Mouse (Mus musculus): ENCODE data around the gene Nfya. TPM values are rescaled to one million over a fixed set of nuclear protein-coding genes. Genes with fewer than 3 reads are reported as not detected.
A peak's percentile ranks its signal among the peaks of the same experiment; 100 is the strongest.

Nfya gene
- polyA plus RNA-seq, 1 experiment from 2014 or later = 9.0 TPM

- no peak overlapping the region for H3K9ac ChIP-seq (ENCODE audit: low read length)
- no peaks in the 10 kb centered on the region for H3K27me3 ChIP-seq (ENCODE audit: control insufficient read depth, insufficient read depth, low read length)
- H3K4me2 ChIP-seq (ENCODE audit: low read depth, low read length) = no peak overlapping the region
- H3K4me1 ChIP-seq (ENCODE audit: control insufficient read depth, insufficient read depth, low read length) = peaks cover 17% of the 10 kb centered on the region
- no peak overlapping the region for H3K4me3 ChIP-seq (ENCODE audit: low read length)
- ATAC-seq (replicated peaks; ENCODE audit: extremely low read depth, insufficient read depth, low FRiP score) = no peak
- peaks cover 61% of the 10 kb centered on the region for H3K36me3 ChIP-seq (ENCODE audit: control insufficient read depth, insufficient read depth)
- no peak overlapping the region for H3K27ac ChIP-seq (ENCODE audit: low read length)
- no peaks in the 10 kb centered on the region for H3K9me3 ChIP-seq (replicated peaks; ENCODE audit: control insufficient read depth, low read length)
- 55% methylated on average over 2 of the region's 2 CpGs for WGBS
These were observed 9.9 kb upstream of the Nfya start for GRCm38 (mm10) chr17:48419571-48419970.

- Histone ChIP-seq H3K9ac (ENCODE audit: low read length) (no peak overlapping the region), H3K27ac (ENCODE audit: low read length) (peak overlapping the region; percentile 15), H3K4me3 (ENCODE audit: low read length) (no peak overlapping the region), H3K36me3 (ENCODE audit: control insufficient read depth, insufficient read depth) (peaks cover 62% of the 10 kb centered on the region), H3K27me3 (ENCODE audit: control insufficient read depth, insufficient read depth, low read length) (no peaks in the 10 kb centered on the region), H3K9me3 (replicated peaks; ENCODE audit: control insufficient read depth, low read length) (no peaks in the 10 kb centered on the region), H3K4me1 (ENCODE audit: control insufficient read depth, insufficient read depth, low read length) (peaks cover 14% of the 10 kb centered on the region), H3K4me2 (ENCODE audit: low read depth, low read length) (no peak overlapping the region)
- 74% methylated on average over 1 of the region's 1 CpGs for WGBS
- no peak for ATAC-seq (replicated peaks; ENCODE audit: extremely low read depth, insufficient read depth, low FRiP score)
These were observed 9.1 kb upstream of the Nfya start for GRCm38 (mm10) chr17:48418781-48419180.

GRCm38 (mm10) chr17:48418174-48418573 lies 8.5 kb upstream of the Nfya start:
- ATAC-seq (replicated peaks; ENCODE audit: extremely low read depth, insufficient read depth, low FRiP score) = no peak
- Histone ChIP-seq H3K9ac (ENCODE audit: low read length) (peak overlapping the region; percentile 27; the same call in 1 of the 2 replicates), H3K4me1 (ENCODE audit: control insufficient read depth, insufficient read depth, low read length) (peaks cover 14% of the 10 kb centered on the region), H3K9me3 (replicated peaks; ENCODE audit: control insufficient read depth, low read length) (no peaks in the 10 kb centered on the region), H3K4me3 (ENCODE audit: low read length) (no peak overlapping the region), H3K27ac (ENCODE audit: low read length) (peak overlapping the region; percentile 31), H3K27me3 (ENCODE audit: control insufficient read depth, insufficient read depth, low read length) (no peaks in the 10 kb centered on the region), H3K4me2 (ENCODE audit: low read depth, low read length) (no peak overlapping the region), H3K36me3 (ENCODE audit: control insufficient read depth, insufficient read depth) (peaks cover 62% of the 10 kb centered on the region)
- 29% methylated on average over 7 of the region's 7 CpGs for WGBS

GRCm38 (mm10) chr17:48417521-48417920 lies 7.8 kb upstream of the Nfya start:
- H3K4me1 ChIP-seq (ENCODE audit: control insufficient read depth, insufficient read depth, low read length) = peaks cover 14% of the 10 kb centered on the region
- peak overlapping the region; percentile 45; the same call in 1 of the 2 replicates for H3K27ac ChIP-seq (ENCODE audit: low read length)
- no peak overlapping the region for H3K4me3 ChIP-seq (ENCODE audit: low read length)
- H3K9me3 ChIP-seq (replicated peaks; ENCODE audit: control insufficient read depth, low read length) = no peaks in the 10 kb centered on the region
- peak overlapping the region; percentile 20; the same call in 1 of the 2 replicates for H3K9ac ChIP-seq (ENCODE audit: low read length)
- peaks cover 60% of the 10 kb centered on the region for H3K36me3 ChIP-seq (ENCODE audit: control insufficient read depth, insufficient read depth)
- no peak for ATAC-seq (replicated peaks; ENCODE audit: extremely low read depth, insufficient read depth, low FRiP score)
- no peaks in the 10 kb centered on the region for H3K27me3 ChIP-seq (ENCODE audit: control insufficient read depth, insufficient read depth, low read length)
- 70% methylated on average over 6 of the region's 6 CpGs for WGBS
- no peak overlapping the region for H3K4me2 ChIP-seq (ENCODE audit: low read depth, low read length)

GRCm38 (mm10) chr17:48416425-48417195 lies 6.9 kb upstream of the Nfya start:
- Histone ChIP-seq H3K4me1 (ENCODE audit: control insufficient read depth, insufficient read depth, low read length) (peaks cover 14% of the 10 kb centered on the region), H3K9me3 (replicated peaks; ENCODE audit: control insufficient read depth, low read length) (no peaks in the 10 kb centered on the region), H3K27me3 (ENCODE audit: control insufficient read depth, insufficient read depth, low read length) (no peaks in the 10 kb centered on the region), H3K4me3 (ENCODE audit: low read length) (no peak overlapping the region), H3K9ac (ENCODE audit: low read length) (no peak overlapping the region), H3K36me3 (ENCODE audit: control insufficient read depth, insufficient read depth) (peaks cover 54% of the 10 kb centered on the region), H3K27ac (ENCODE audit: low read length) (peak overlapping the region; percentile 74), H3K4me2 (ENCODE audit: low read depth, low read length) (no peak overlapping the region)
- peak; percentile 47 for ATAC-seq (replicated peaks; ENCODE audit: extremely low read depth, insufficient read depth, low FRiP score)
- WGBS = 76% methylated on average over 14 of the region's 14 CpGs

- Histone ChIP-seq H3K4me1 (ENCODE audit: control insufficient read depth, insufficient read depth, low read length) (peaks cover 20% of the 10 kb centered on the region), H3K9me3 (replicated peaks; ENCODE audit: control insufficient read depth, low read length) (no peaks in the 10 kb centered on the region), H3K4me3 (ENCODE audit: low read length) (no peak overlapping the region), H3K9ac (ENCODE audit: low read length) (no peak overlapping the region), H3K27ac (ENCODE audit: low read length) (peak overlapping the region; percentile 74), H3K4me2 (ENCODE audit: low read depth, low read length) (no peak overlapping the region), H3K27me3 (ENCODE audit: control insufficient read depth, insufficient read depth, low read length) (no peaks in the 10 kb centered on the region), H3K36me3 (ENCODE audit: control insufficient read depth, insufficient read depth) (peaks cover 49% of the 10 kb centered on the region)
- no peak for ATAC-seq (replicated peaks; ENCODE audit: extremely low read depth, insufficient read depth, low FRiP score)
- whole genome bisulfite sequencing = 48% methylated on average over 7 of the region's 7 CpGs
These were observed 6.3 kb upstream of the Nfya start for GRCm38 (mm10) chr17:48416011-48416410.

GRCm38 (mm10) chr17:48411241-48411640 lies 1.5 kb upstream of the Nfya start:
- peak overlapping the region; percentile 81 for H3K4me3 ChIP-seq (ENCODE audit: low read length)
- 52% methylated on average over 8 of the region's 8 CpGs for WGBS
- peak overlapping the region; percentile 90 for H3K9ac ChIP-seq (ENCODE audit: low read length)
- peak overlapping the region; percentile 92 for H3K4me2 ChIP-seq (ENCODE audit: low read depth, low read length)
- no peaks in the 10 kb centered on the region for H3K9me3 ChIP-seq (replicated peaks; ENCODE audit: control insufficient read depth, low read length)
- H3K27ac ChIP-seq (ENCODE audit: low read length) = peak overlapping the region; percentile 99; the same call in 1 of the 2 replicates
- H3K27me3 ChIP-seq (ENCODE audit: control insufficient read depth, insufficient read depth, low read length) = no peaks in the 10 kb centered on the region
- H3K4me1 ChIP-seq (ENCODE audit: control insufficient read depth, insufficient read depth, low read length) = peaks cover 24% of the 10 kb centered on the region
- H3K36me3 ChIP-seq (ENCODE audit: control insufficient read depth, insufficient read depth) = peaks cover 20% of the 10 kb centered on the region
- ATAC-seq (replicated peaks; ENCODE audit: extremely low read depth, insufficient read depth, low FRiP score) = no peak

- peak; percentile 3 for ATAC-seq (replicated peaks; ENCODE audit: extremely low read depth, insufficient read depth, low FRiP score)
These were observed 636 bp upstream of the Nfya start for GRCm38 (mm10) chr17:48410299-48410785.

More at GRCm38 (mm10) chr17:48410299-48410785, 636 bp upstream of the Nfya start:
- peak overlapping the region; percentile 81 for H3K4me3 ChIP-seq (ENCODE audit: low read length)
- H3K27me3 ChIP-seq (ENCODE audit: control insufficient read depth, insufficient read depth, low read length) = no peaks in the 10 kb centered on the region
- H3K4me2 ChIP-seq (ENCODE audit: low read depth, low read length) = peak overlapping the region; percentile 92
- H3K27ac ChIP-seq (ENCODE audit: low read length) = peak overlapping the region; percentile 99
- under 1% methylated on average over 13 of the region's 13 CpGs for WGBS
- peaks cover 27% of the 10 kb centered on the region for H3K4me1 ChIP-seq (ENCODE audit: control insufficient read depth, insufficient read depth, low read length)
- H3K9ac ChIP-seq (ENCODE audit: low read length) = peak overlapping the region; percentile 90
- H3K36me3 ChIP-seq (ENCODE audit: control insufficient read depth, insufficient read depth) = peaks cover 13% of the 10 kb centered on the region
- no peaks in the 10 kb centered on the region for H3K9me3 ChIP-seq (replicated peaks; ENCODE audit: control insufficient read depth, low read length)

Measured in heart, embryonic 16.5 days (tissue).